In the genomic region with DNA sequence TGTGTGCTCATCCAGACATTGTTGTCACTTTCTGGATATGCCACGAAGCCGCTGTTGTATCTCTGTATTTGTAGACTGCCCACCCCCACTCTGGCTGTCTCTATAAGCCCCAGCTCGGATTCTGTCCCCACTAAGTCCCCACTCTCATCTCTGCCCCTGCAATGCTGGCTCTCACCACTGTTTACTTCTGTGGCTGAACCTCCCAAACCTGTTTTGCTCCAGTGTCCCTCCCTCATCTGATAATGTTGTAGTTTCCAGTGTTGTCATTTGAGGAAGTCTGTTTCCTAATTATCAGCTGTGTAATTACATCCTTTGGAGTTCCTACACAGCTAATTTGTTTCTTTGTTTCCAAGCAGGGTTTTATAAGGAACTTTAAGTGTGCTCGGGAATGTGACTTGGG, we compare ENCODE assay signal across 14 mouse cellular contexts.
DNase-seq lines count a peak whose midpoint lies in the region; ATAC-seq and TF ChIP-seq lines count a peak whose summit lies in the region.
"Had no signal": no experiment of that assay in that cellular context is flagged by ENCODE, and none has a peak within 500 bp of the region (broad histone marks: within the 10 kb centered on the region; RNA-seq: fewer than 3 reads in every experiment).

No protein-coding gene starts in this region.

- intact Hi-C loops in heart, adult 2 months (cut with DNase I), result loop anchor here (10.0 kb wide), 1 partner anchor 660 kb away; no protein-coding TSS in a partner anchor
- intact Hi-C loops in heart, postnatal 10 days (cut with DNase I), result loop anchor here (10.0 kb wide), 1 partner anchor 670 kb away; a partner anchor contains a TSS

- WGBS in heart, adult 2 months, result 38% methylated on average over 4 of the region's 4 CpGs
- 31% methylated on average over 4 of the region's 4 CpGs for WGBS in lung, embryonic 14.5 days
- 35% methylated on average over 4 of the region's 4 CpGs for WGBS in stomach, embryonic 15.5 days

- no peak overlapping the region for H3K27ac ChIP-seq in heart, adult 2 months
- H3K27ac ChIP-seq in lung, embryonic 14.5 days (ENCODE audit: low read depth), result no peak overlapping the region
- H3K27ac ChIP-seq in stomach, embryonic 15.5 days, result peak overlapping the region; percentile 19; the same call in 1 of the 2 replicates
- H3K27ac ChIP-seq: forebrain, embryonic 13.5 days; liver, embryonic 14.5 days had no signal

- H3K27me3 ChIP-seq in heart, adult 2 months (ENCODE audit: control insufficient read depth, insufficient read depth, low read length), result no peaks in the 10 kb centered on the region
- no peaks in the 10 kb centered on the region for H3K27me3 ChIP-seq in lung, embryonic 14.5 days (ENCODE audit: insufficient read depth, low read length)
- H3K27me3 ChIP-seq in stomach, embryonic 15.5 days (replicated peaks), result no peaks in the 10 kb centered on the region
- H3K27me3 ChIP-seq: forebrain, embryonic 13.5 days; Patski had no signal

- TF ChIP-seq CTCF in heart, adult 2 months (IDR thresholded peaks at IDR 0.05), result peak; percentile 21; the same call in 1 of the 2 replicates
- peak; percentile 36 for TF ChIP-seq CTCF in lung, embryonic 14.5 days (IDR thresholded peaks at IDR 0.05; ENCODE audit: low read depth)

- no peak for TF ChIP-seq EP300 in heart, adult 2 months (IDR thresholded peaks at IDR 0.05; ENCODE audit: insufficient read depth, low read depth, low read length)

- H3K9me3 ChIP-seq in lung, embryonic 14.5 days (ENCODE audit: low read depth, low read length), result no peaks in the 10 kb centered on the region
- H3K9me3 ChIP-seq in stomach, embryonic 15.5 days, result no peaks in the 10 kb centered on the region
- H3K9me3 ChIP-seq: forebrain, embryonic 13.5 days had no signal

- H3K9ac ChIP-seq in heart, adult 2 months (ENCODE audit: low read depth, low read length), result no peak overlapping the region
- no peak overlapping the region for H3K9ac ChIP-seq in lung, embryonic 14.5 days
- H3K9ac ChIP-seq in stomach, embryonic 15.5 days, result no peak overlapping the region
- H3K9ac ChIP-seq: forebrain, embryonic 13.5 days; liver, embryonic 14.5 days had no signal

- peaks cover 23% of the 10 kb centered on the region for H3K4me1 ChIP-seq in heart, adult 2 months (ENCODE audit: control insufficient read depth, insufficient read depth, low read length)
- peaks cover 29% of the 10 kb centered on the region for H3K4me1 ChIP-seq in lung, embryonic 14.5 days (ENCODE audit: insufficient read depth)
- H3K4me1 ChIP-seq in stomach, embryonic 15.5 days, result peaks cover 33% of the 10 kb centered on the region

- peaks cover 3% of the 10 kb centered on the region for H3K79me2 ChIP-seq in heart, adult 2 months (replicated peaks; ENCODE audit: control insufficient read depth, insufficient read depth, low read length)

- no peak overlapping the region for H3K4me3 ChIP-seq in heart, adult 2 months
- no peak overlapping the region for H3K4me3 ChIP-seq in lung, embryonic 14.5 days (ENCODE audit: low read depth, low read length)
- no peak overlapping the region for H3K4me3 ChIP-seq in stomach, embryonic 15.5 days (replicated peaks)
- H3K4me3 ChIP-seq: forebrain, embryonic 13.5 days had no signal

- no peak for TF ChIP-seq POLR2A in heart, adult 2 months (IDR thresholded peaks at IDR 0.05; ENCODE audit: insufficient read depth, low read depth, low read length)

- peak; percentile 54; the same call in 1 of the 2 replicates for ATAC-seq in lung, embryonic 14.5 days (ENCODE audit: insufficient read depth)
- ATAC-seq in erythroblast, adult 5-6 weeks (replicated peaks; ENCODE audit: low FRiP score, poor library complexity, severe bottlenecking), result peak; percentile 48; the same call in 1 of the 2 replicates
- ATAC-seq in stomach, embryonic 15.5 days (ENCODE audit: insufficient read depth, low FRiP score, low read depth), result no peak
- ATAC-seq in erythroid progenitor cell, adult 5-6 weeks (replicated peaks; ENCODE audit: low FRiP score, poor library complexity, severe bottlenecking), result no peak
- ATAC-seq: forebrain, embryonic 13.5 days; Patski had no signal

- H3K36me3 ChIP-seq in heart, adult 2 months (ENCODE audit: control insufficient read depth, insufficient read depth, low read length), result no peaks in the 10 kb centered on the region; the same call in 1 of the 2 replicates
- H3K36me3 ChIP-seq in lung, embryonic 14.5 days (ENCODE audit: insufficient read depth), result no peaks in the 10 kb centered on the region
- no peaks in the 10 kb centered on the region for H3K36me3 ChIP-seq in stomach, embryonic 15.5 days

- no peak for DNase-seq in heart, adult 2 months
- no peak for DNase-seq in heart, postnatal 10 days
- DNase-seq in lung, embryonic 14.5 days, result no peak
- no peak for DNase-seq in lung, postnatal 10 days
- DNase-seq in embryo, embryonic 9.5 days (ENCODE audit: extremely low spot score), result no peak
- DNase-seq: cerebellum, adult 18-20 months; kidney, adult 8-10 months; thymus, adult 18-20 months had no signal

- no peak overlapping the region for H3K4me2 ChIP-seq in lung, embryonic 14.5 days
- 0 out of 2 replicates have a peak overlapping the region, but pooled peaks have one; percentile 8 for H3K4me2 ChIP-seq in stomach, embryonic 15.5 days
- H3K4me2 ChIP-seq: forebrain, embryonic 13.5 days had no signal

Comparison
In these comparisons a context has a peak if more than half of its experiments do, and no peak if none do; other contexts are left out.
1. ATAC-seq: peak in lung, embryonic 14.5 days (single experiment) and erythroblast, adult 5-6 weeks (single experiment); none in stomach, embryonic 15.5 days (single experiment) and erythroid progenitor cell, adult 5-6 weeks (single experiment).